30 mouse cellular contexts compared by ENCODE assay signal in the genomic region with DNA sequence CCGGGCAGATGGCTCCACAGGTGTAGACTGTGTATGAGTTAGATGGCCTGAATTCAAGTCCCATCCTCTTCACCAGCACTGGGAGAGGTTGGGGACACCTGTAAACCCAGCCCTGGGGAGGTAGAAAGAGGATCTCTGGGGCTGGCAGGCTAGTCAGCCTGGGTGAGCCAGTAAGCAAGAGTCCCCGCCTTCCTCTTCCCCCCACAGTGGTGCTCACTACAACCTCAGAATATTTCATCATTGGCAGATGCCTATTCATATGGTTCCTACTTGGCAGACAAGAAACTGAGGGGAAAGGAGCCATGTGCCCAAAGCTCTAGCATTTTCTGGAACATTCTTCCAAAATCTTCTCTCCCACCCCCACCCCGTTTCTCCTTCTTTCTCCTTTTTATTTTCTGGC. TPM values are rescaled to one million over a fixed set of nuclear protein-coding genes. Genes with fewer than 3 reads are reported as not detected.
"Had no signal": no experiment of that assay in that cellular context is flagged by ENCODE, and none has a peak within 500 bp of the region (broad histone marks: within the 10 kb centered on the region; RNA-seq: fewer than 3 reads in every experiment).

No protein-coding gene starts in this region.

- H3K9me3 ChIP-seq: liver, embryonic 13.5 days; megakaryocyte, embryonic 14.5 days; midbrain, embryonic 10.5 days; midbrain, embryonic 13.5 days; neural tube, embryonic 13.5 days had no signal

- DNase-seq: kidney, postnatal 10 days; kidney, postnatal 36 days; layer of hippocampus, postnatal 36 days; liver, embryonic 13.5 days; lung, adult 2 months; lung, postnatal 14 days; lung, postnatal 4 days; retina, postnatal 1 day; right cerebral cortex, postnatal 25 days; spleen, adult 18-20 months; thymus, adult 18-20 months; thymus, postnatal 36 days had no signal

- H3K4me1 ChIP-seq: liver, embryonic 13.5 days; megakaryocyte, embryonic 14.5 days; midbrain, embryonic 10.5 days; midbrain, embryonic 13.5 days; neural tube, embryonic 13.5 days had no signal

- H3K27ac ChIP-seq: left cerebral cortex, adult 2 months; liver, embryonic 13.5 days; midbrain, embryonic 10.5 days; midbrain, embryonic 13.5 days; neural tube, embryonic 13.5 days had no signal

- ATAC-seq: midbrain, embryonic 13.5 days; midbrain, embryonic 16.5 days had no signal

- H3K9ac ChIP-seq: liver, embryonic 13.5 days; midbrain, embryonic 13.5 days; neural tube, embryonic 13.5 days had no signal

- H3K27me3 ChIP-seq: liver, embryonic 13.5 days; midbrain, embryonic 13.5 days; neural tube, embryonic 13.5 days had no signal

- H3K4me3 ChIP-seq: left cerebral cortex, adult 2 months; liver, embryonic 13.5 days; megakaryocyte, embryonic 14.5 days; midbrain, embryonic 10.5 days; midbrain, embryonic 13.5 days; myocyte; neural tube, embryonic 13.5 days had no signal

- H3K4me2 ChIP-seq: liver, embryonic 13.5 days; midbrain, embryonic 13.5 days; neural tube, embryonic 13.5 days had no signal

RNA-seq across cellular contexts. Expression of a gene that starts 7.4 kb away (rescaled TPM):
- total RNA-seq: layer of hippocampus, adult 8-10 months; layer of hippocampus, postnatal 10 days; layer of hippocampus, postnatal 36 days; left cerebral cortex, adult 2 months; left cerebral cortex, postnatal 36 days; liver, adult 2 months; monocyte, adult 5-6 weeks; neutrophil, adult 5-6 weeks had no signal
- polyA plus RNA-seq: limb, embryonic 11.5 days; liver, adult 2 months; liver, embryonic 13.5 days; liver, embryonic 16.5 days; lung, adult 2 months; lung, embryonic 16.5 days; midbrain, embryonic 13.5 days; midbrain, embryonic 16.5 days; myocyte; neural tube, embryonic 13.5 days; stomach, embryonic 16.5 days; urinary bladder, adult 2 months had no signal

RNA-seq across cellular contexts. Expression of a gene that starts 10.1 kb away (rescaled TPM):
- total RNA-seq: monocyte, adult 5-6 weeks had no signal
- polyA plus RNA-seq: myocyte had no signal
